Mouse (Mus musculus) liver, embryonic 11.5 days (tissue): ENCODE measurements at regions not wholly inside any gene's neighbourhood (a gene's known extent, or its start where the extent isn't known, plus 50 kb on each side); places are given as distances from the start of the nearest gene placed in this dataset.
"Not testable (repeated sequence)": the region's sequence is repeated elsewhere in the genome, so short reads cannot be mapped to it uniquely, and the experiment has no call there.

Experiments used
- ATAC-seq: fragments of 200-750 bp; cut with Nextera tagmentation; replicated peaks from 2 replicates; pipeline ENCODE4 v1.8.0; 2017; ENCODE audit warnings: moderate number of reproducible peaks, mild to moderate bottlenecking, moderate TSS enrichment, moderate library complexity; ENCODE audit not compliant: low FRiP score
- DNase-seq: peaks from one replicate; pipeline ENCODE4 v3.0.0-alpha.2; 2017; ENCODE audit warnings: low spot score
- H3K27ac ChIP-seq: fragments of 300-500 bp; sonication (generic); 2 replicates; pipeline ENCODE4 v1.5.1; 2014; ENCODE audit warnings: mild to moderate bottlenecking, low read depth, low read length, control low read depth
- H3K27me3 ChIP-seq: fragments of 300-500 bp; sonication (generic); replicated peaks from 2 replicates; pipeline ENCODE4 v1.6.1; 2014; ENCODE audit warnings: low read length, mixed read lengths; ENCODE audit not compliant: control insufficient read depth, insufficient read depth
- H3K36me3 ChIP-seq: fragments of 300-500 bp; sonication (generic); 2 replicates; pipeline ENCODE4 v1.6.1; 2014; ENCODE audit warnings: mild to moderate bottlenecking, low read length, moderate library complexity, mixed read lengths; ENCODE audit not compliant: control insufficient read depth, insufficient read depth
- H3K4me1 ChIP-seq: fragments of 300-500 bp; sonication (generic); replicated peaks from 2 replicates; pipeline ENCODE4 v1.6.1; 2014; ENCODE audit warnings: low read length, mixed read lengths; ENCODE audit not compliant: control insufficient read depth, insufficient read depth
- H3K4me2 ChIP-seq: fragments of 300-500 bp; sonication (generic); 2 replicates; pipeline ENCODE4 v1.6.1; 2014; ENCODE audit warnings: mild to moderate bottlenecking, control low read depth, moderate library complexity
- H3K4me3 ChIP-seq: fragments of 300-500 bp; sonication (generic); 2 replicates; pipeline ENCODE4 v1.5.1; 2014; ENCODE audit warnings: low read depth, low read length, control low read depth
- H3K9ac ChIP-seq: fragments of 300-500 bp; sonication (generic); 2 replicates; pipeline ENCODE4 v1.6.1; 2014; ENCODE audit warnings: low read depth, low read length, control low read depth
- H3K9me3 ChIP-seq: fragments of 300-500 bp; sonication (generic); 2 replicates; pipeline ENCODE4 v1.6.1; 2016; ENCODE audit warnings: low read length, inconsistent platforms, mixed read lengths; ENCODE audit not compliant: control insufficient read depth
- WGBS: fragments of 180-500 bp; shearing (Covaris S2); extraction: QIAGEN DNeasy Blood & Tissue Kit; methylation state at CpG from one replicate; pipeline ENCODE4 v1.1.7; 2014; 5-methylcytosine and 5-hydroxymethylcytosine counted together

DNA sequence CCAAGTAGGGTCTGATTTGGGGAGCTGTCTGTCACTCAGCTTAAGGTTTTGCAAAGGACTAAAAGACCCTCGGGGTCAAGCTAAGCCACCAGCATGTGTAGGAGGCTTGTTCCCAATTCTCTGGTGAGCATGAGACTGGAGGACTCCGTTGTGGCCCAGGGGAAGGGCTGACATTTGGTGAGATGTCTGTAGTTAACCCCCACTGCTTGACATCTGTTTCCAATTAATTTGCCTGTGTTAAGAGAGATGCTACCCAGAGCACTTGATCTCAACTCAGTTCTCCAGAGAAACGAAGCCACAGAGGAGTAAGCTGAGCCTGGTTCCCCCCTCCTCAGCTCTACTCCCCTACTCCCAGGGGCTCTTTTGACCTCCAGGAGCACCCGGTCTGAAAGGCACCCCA, 100.2 kb upstream of the Top1 start:
- Histone ChIP-seq H3K4me1 (no peaks in the 10 kb centered on the region), H3K27me3 (no peaks in the 10 kb centered on the region), H3K4me2 (no peak overlapping the region), H3K27ac (no peak overlapping the region), H3K36me3 (no peaks in the 10 kb centered on the region), H3K4me3 (no peak overlapping the region), H3K9me3 (no peaks in the 10 kb centered on the region), H3K9ac (no peak overlapping the region)
- ATAC-seq (no peak), DNase-seq (no peak)
- 27% methylated on average over 4 of the region's 4 CpGs for WGBS

- H3K36me3 ChIP-seq, result no peaks in the 10 kb centered on the region
- no peaks in the 10 kb centered on the region for H3K4me1 ChIP-seq
- WGBS, result 66% methylated on average over 19 of the region's 19 CpGs
- H3K9ac ChIP-seq, result no peak overlapping the region
- H3K4me2 ChIP-seq, result no peak overlapping the region
- H3K27ac ChIP-seq, result no peak overlapping the region
- DNase-seq, result no peak
- H3K27me3 ChIP-seq, result no peaks in the 10 kb centered on the region
- no peak for ATAC-seq
- H3K9me3 ChIP-seq, result no peaks in the 10 kb centered on the region
- H3K4me3 ChIP-seq, result no peak overlapping the region
These were observed 93.5 kb upstream of the Top1 start for GRCm38 (mm10) chr2:160552121-160552669.

DNA sequence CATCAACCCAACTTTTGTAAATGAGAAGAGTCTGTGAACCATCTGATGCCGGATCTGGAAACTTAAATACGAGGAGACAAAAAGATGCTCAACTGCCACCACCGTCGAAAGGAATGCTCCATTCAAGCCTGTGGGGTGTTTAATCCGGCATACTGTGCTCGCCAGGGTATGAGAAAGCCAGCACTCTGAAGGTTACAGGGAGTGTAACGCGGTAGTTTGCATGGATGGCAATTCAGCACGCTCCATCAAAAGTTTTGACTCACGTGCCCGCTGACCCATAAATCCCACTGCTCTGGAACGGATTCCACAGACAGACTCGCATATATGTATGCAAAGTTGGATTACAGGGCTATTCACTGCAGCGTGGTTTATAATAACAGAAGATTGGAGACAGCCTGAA, 84.0 kb upstream of the Top1 start:
- Histone ChIP-seq H3K36me3 (no peaks in the 10 kb centered on the region), H3K9ac (no peak overlapping the region), H3K9me3 (no peaks in the 10 kb centered on the region), H3K4me2 (no peak overlapping the region), H3K27me3 (no peaks in the 10 kb centered on the region), H3K4me1 (no peaks in the 10 kb centered on the region), H3K27ac (no peak overlapping the region), H3K4me3 (no peak overlapping the region)
- ATAC-seq, result no peak
- WGBS, result 81% methylated on average over 14 of the region's 14 CpGs
- no peak for DNase-seq

GRCm38 (mm10) chr2:160567813-160568212, 77.9 kb upstream of the Top1 start:
- Histone ChIP-seq H3K27me3 (no peaks in the 10 kb centered on the region), H3K4me2 (no peak overlapping the region), H3K9me3 (no peaks in the 10 kb centered on the region), H3K36me3 (no peaks in the 10 kb centered on the region), H3K27ac (no peak overlapping the region), H3K9ac (no peak overlapping the region), H3K4me1 (no peaks in the 10 kb centered on the region), H3K4me3 (no peak overlapping the region)
- ATAC-seq (no peak), DNase-seq (no peak)
- 86% methylated on average over 4 of the region's 4 CpGs for WGBS

- Histone ChIP-seq H3K4me1 (no peaks in the 10 kb centered on the region), H3K4me2 (no peak overlapping the region), H3K27ac (no peak overlapping the region), H3K27me3 (no peaks in the 10 kb centered on the region), H3K9ac (no peak overlapping the region), H3K4me3 (no peak overlapping the region), H3K36me3 (no peaks in the 10 kb centered on the region), H3K9me3 (no peaks in the 10 kb centered on the region)
- WGBS, result 78% methylated on average over 5 of the region's 5 CpGs
- DNase-seq (no peak), ATAC-seq (no peak)
These were observed 76.2 kb upstream of the Top1 start for GRCm38 (mm10) chr2:160569496-160569895.

DNA sequence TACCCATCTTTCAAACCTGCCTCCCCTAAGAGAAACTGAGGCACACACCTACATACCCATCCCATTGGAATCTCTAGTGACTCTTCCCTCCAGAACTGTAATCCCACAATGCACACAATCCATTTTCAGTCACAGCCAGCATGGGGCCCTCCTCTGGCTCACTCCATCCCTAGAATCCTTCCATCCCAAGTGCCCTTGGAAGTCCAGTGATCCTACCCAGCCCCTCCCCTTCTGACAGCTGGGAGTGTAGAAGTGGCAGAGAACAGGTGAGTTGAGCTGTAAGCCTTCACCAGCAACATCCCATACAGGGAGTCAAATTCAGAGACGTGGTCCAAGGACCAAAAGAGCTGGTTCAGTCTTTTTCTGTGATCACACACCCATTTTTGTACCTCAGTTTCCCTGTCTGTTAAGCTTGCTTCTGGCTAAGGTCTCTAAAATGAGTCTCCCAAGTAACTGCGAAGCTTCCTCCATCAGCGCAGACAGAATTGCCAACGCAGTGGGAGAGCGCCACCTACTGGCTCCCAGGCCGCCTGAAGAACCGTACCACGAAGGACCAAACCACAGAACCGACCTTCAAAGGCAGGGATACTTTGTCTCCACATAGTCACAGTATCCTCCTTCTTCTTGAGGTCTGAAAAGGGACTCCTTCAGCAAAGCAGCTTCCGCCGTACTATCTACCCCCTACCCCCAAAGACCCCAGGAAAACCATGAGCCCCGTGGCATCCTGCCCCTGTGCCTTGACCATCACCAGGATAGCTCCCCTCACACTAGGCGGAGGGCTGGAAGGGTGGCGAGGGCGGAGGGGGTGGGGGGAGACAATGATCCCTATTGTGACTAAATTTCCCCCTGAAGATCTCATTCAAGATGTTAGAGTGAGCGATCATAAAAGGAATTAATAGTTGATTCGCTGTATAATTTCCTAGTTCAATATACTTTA, 67.0 kb upstream of the Top1 start:
- Histone ChIP-seq H3K4me2 (no peak overlapping the region), H3K4me1 (no peaks in the 10 kb centered on the region), H3K36me3 (no peaks in the 10 kb centered on the region), H3K27ac (no peak overlapping the region), H3K27me3 (peaks cover 32% of the 10 kb centered on the region), H3K4me3 (no peak overlapping the region), H3K9ac (no peak overlapping the region), H3K9me3 (no peaks in the 10 kb centered on the region)
- peak; percentile 76 for DNase-seq
- no peak for ATAC-seq
- 11% methylated on average over 17 of the region's 17 CpGs for WGBS

DNA sequence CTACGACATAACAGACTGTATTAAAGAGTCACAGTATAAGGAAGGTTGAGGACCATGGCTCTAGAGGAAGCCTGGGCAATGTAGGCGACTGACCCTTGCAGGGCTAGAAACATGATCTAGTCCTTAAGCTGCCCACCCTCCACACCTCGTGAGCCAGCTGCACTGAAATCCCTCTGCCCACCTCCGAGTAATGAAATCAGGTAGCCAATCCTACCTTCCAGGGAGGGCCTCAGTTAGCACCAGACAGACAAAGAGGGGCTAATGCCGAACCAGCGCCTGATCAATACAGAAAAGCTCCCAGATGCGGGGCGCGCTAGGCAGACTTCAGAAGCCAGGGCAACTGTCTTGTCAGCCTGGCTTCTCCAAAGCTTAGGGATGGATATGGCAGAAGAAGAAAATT, 65.4 kb upstream of the Top1 start:
- Histone ChIP-seq H3K9me3 (no peaks in the 10 kb centered on the region), H3K4me3 (no peak overlapping the region), H3K36me3 (no peaks in the 10 kb centered on the region), H3K27me3 (peaks cover 35% of the 10 kb centered on the region), H3K4me2 (no peak overlapping the region), H3K4me1 (no peaks in the 10 kb centered on the region), H3K27ac (no peak overlapping the region), H3K9ac (no peak overlapping the region)
- ATAC-seq (no peak), DNase-seq (no peak)
- WGBS, result 35% methylated on average over 9 of the region's 9 CpGs

- no peak overlapping the region for H3K4me3 ChIP-seq
- no peak overlapping the region for H3K4me2 ChIP-seq
These were observed 64.7 kb upstream of the Top1 start for GRCm38 (mm10) chr2:160581029-160581428.

GRCm38 (mm10) chr2:160583034-160583433, 62.7 kb upstream of the Top1 start:
- not testable (repeated sequence) for H3K4me3 ChIP-seq, H3K27ac ChIP-seq, H3K36me3 ChIP-seq, DNase-seq, H3K4me1 ChIP-seq, H3K4me2 ChIP-seq, H3K9ac ChIP-seq, H3K9me3 ChIP-seq, ATAC-seq
- H3K27me3 ChIP-seq, result peaks cover 35% of the 10 kb centered on the region
- 90% methylated on average over 19 of the region's 19 CpGs for WGBS

More at GRCm38 (mm10) chr2:160581029-160581428, 64.7 kb upstream of the Top1 start:
- no peak for ATAC-seq
- H3K36me3 ChIP-seq, result no peaks in the 10 kb centered on the region
- H3K9ac ChIP-seq, result no peak overlapping the region
- H3K9me3 ChIP-seq, result no peaks in the 10 kb centered on the region
- DNase-seq, result no peak
- H3K4me1 ChIP-seq, result no peaks in the 10 kb centered on the region
- H3K27me3 ChIP-seq, result peaks cover 35% of the 10 kb centered on the region
- 11% methylated on average over 9 of the region's 9 CpGs for WGBS
- no peak overlapping the region for H3K27ac ChIP-seq
